Mouse (Mus musculus) CH12.LX (cell line): ENCODE measurements at regions not wholly inside any gene's neighbourhood (a gene's known extent, or its start where the extent isn't known, plus 50 kb on each side); places are given as distances from the start of the nearest gene placed in this dataset.

ENCODE experiments used
- DNase-seq: peaks from one replicate; pipeline ENCODE4 v3.0.0-alpha.2; 2013; ENCODE audit errors: extremely low read depth
- H3K27ac ChIP-seq: 2 replicates; pipeline ENCODE4 v1.5.1; 2012; ENCODE audit warnings: low read depth, mild to moderate bottlenecking, control low read depth, moderate library complexity; ENCODE audit not compliant: insufficient read depth
- H3K27me3 ChIP-seq: replicated peaks from 2 replicates; pipeline ENCODE3; 2012; ENCODE audit warnings: inconsistent platforms
- H3K36me3 ChIP-seq, 2 experiments: replicated peaks in 1 of 2; 2 replicates each; pipeline versions ENCODE3 to v1.6.1; 2012; ENCODE audit warnings: inconsistent platforms in 1 of 2, low read length in 1 of 2, mild to moderate bottlenecking in 1 of 2, mixed read lengths in 1 of 2, moderate library complexity in 1 of 2; ENCODE audit not compliant: control insufficient read depth in 1 of 2, insufficient read depth in 1 of 2
- H3K4me1 ChIP-seq, 2 experiments: 2 replicates each; pipeline ENCODE4 v1.6.1; 2012; ENCODE audit warnings: inconsistent platforms in 1 of 2, moderate library complexity in 1 of 2; ENCODE audit not compliant: insufficient read depth in 2 of 2, control insufficient read depth in 1 of 2
- H3K4me2 ChIP-seq: 2 replicates; pipeline ENCODE4 v1.6.1; 2012; ENCODE audit warnings: low read depth, mild to moderate bottlenecking, control low read depth; ENCODE audit not compliant: poor library complexity, insufficient read depth, severe bottlenecking
- H3K4me3 ChIP-seq, 3 experiments: fragments of 150-350 bp in 1 of 3; sonication (generic) in 1 of 3; replicated peaks in 1 of 3; 2 replicates each; pipeline versions ENCODE3 to v1.5.1; 2011 to 2012; ENCODE audit warnings: low read depth in 2 of 3, low read length in 2 of 3, mild to moderate bottlenecking in 2 of 3, moderate library complexity in 2 of 3, control low read depth in 1 of 3, improper control_type of control experiment in 1 of 3, inconsistent platforms in 1 of 3, mixed read lengths in 1 of 3; ENCODE audit not compliant: poor library complexity in 1 of 3
- H3K79me2 ChIP-seq: replicated peaks from 2 replicates; pipeline ENCODE4 v1.6.1; 2012; ENCODE audit warnings: mild to moderate bottlenecking, moderate library complexity; ENCODE audit not compliant: control insufficient read depth, poor library complexity, insufficient read depth, severe bottlenecking; ENCODE audit errors: extremely low read depth
- H3K9ac ChIP-seq: 2 replicates; pipeline ENCODE4 v1.6.1; 2012; ENCODE audit warnings: low read depth, mild to moderate bottlenecking, control low read depth, moderate library complexity; ENCODE audit not compliant: insufficient read depth
- H3K9me3 ChIP-seq: replicated peaks from 2 replicates; pipeline ENCODE3; 2012; ENCODE audit warnings: low read length, inconsistent platforms, mixed read lengths
- CHD2 ChIP-seq: IDR thresholded peaks from 2 replicates; pipeline ENCODE4 v1.6.1; 2011; ENCODE audit warnings: low read length, improper control_type of control experiment
- CTCF ChIP-seq, 2 experiments: IDR thresholded peaks in 1 of 2; conservative IDR thresholded peaks in 1 of 2; 2 replicates each; pipeline ENCODE4 v1.5.1; 2011 to 2012; ENCODE audit warnings: low read depth in 2 of 2, low read length in 2 of 2, improper control_type of control experiment in 1 of 2, inconsistent platforms in 1 of 2, mild to moderate bottlenecking in 1 of 2, moderate library complexity in 1 of 2
- EP300 ChIP-seq: IDR thresholded peaks from 2 replicates; pipeline ENCODE4 v1.6.1; 2011; ENCODE audit warnings: low read length, improper control_type of control experiment
- ETS1 ChIP-seq: conservative IDR thresholded peaks from 2 replicates; pipeline ENCODE4 v1.6.1; 2012; ENCODE audit warnings: low read depth, mild to moderate bottlenecking, inconsistent platforms, low read length, improper control_type of control experiment, moderate library complexity
- IRF4 ChIP-seq: IDR thresholded peaks from 2 replicates; pipeline ENCODE4 v1.6.1; 2014; ENCODE audit warnings: low read depth, mild to moderate bottlenecking, inconsistent platforms, low read length, improper control_type of control experiment
- JUN ChIP-seq: IDR thresholded peaks from 2 replicates; pipeline ENCODE4 v1.6.1; 2011; ENCODE audit warnings: low read depth, mild to moderate bottlenecking, low read length, improper control_type of control experiment, moderate library complexity; ENCODE audit not compliant: insufficient read depth
- MAFK ChIP-seq: IDR thresholded peaks from 2 replicates; pipeline ENCODE4 v1.6.1; 2011; ENCODE audit warnings: low read length, improper control_type of control experiment; ENCODE audit not compliant: insufficient replicate concordance
- NELFE ChIP-seq: IDR thresholded peaks from 2 replicates; pipeline ENCODE4 v1.6.1; 2011; ENCODE audit warnings: low read depth, low read length, improper control_type of control experiment
- POLR2A ChIP-seq: IDR thresholded peaks from 2 replicates; pipeline ENCODE4 v1.6.1; 2011; ENCODE audit warnings: low read depth, mild to moderate bottlenecking, improper control_type of control experiment, low read length
- POLR2AphosphoS2 ChIP-seq: IDR thresholded peaks from 2 replicates; pipeline ENCODE4 v1.6.1; 2011; ENCODE audit warnings: low read depth, low read length, improper control_type of control experiment
- RAD21 ChIP-seq: IDR thresholded peaks from 2 replicates; pipeline ENCODE4 v1.6.1; 2011; ENCODE audit warnings: low read depth, mild to moderate bottlenecking, low read length, improper control_type of control experiment, moderate library complexity
- RCOR1 ChIP-seq: conservative IDR thresholded peaks from 2 replicates; pipeline ENCODE4 v1.6.1; 2012; ENCODE audit warnings: low read depth, mild to moderate bottlenecking, inconsistent platforms, low read length, improper control_type of control experiment
- SMC3 ChIP-seq: IDR thresholded peaks from 2 replicates; pipeline ENCODE4 v1.6.1; 2011; ENCODE audit warnings: low read depth, low read length, improper control_type of control experiment
- TBP ChIP-seq: conservative IDR thresholded peaks from 2 replicates; pipeline ENCODE4 v1.6.1; 2011; ENCODE audit warnings: low read depth, low read length, improper control_type of control experiment
- UBTF ChIP-seq: IDR thresholded peaks from 2 replicates; pipeline ENCODE4 v1.6.1; 2012; ENCODE audit warnings: low read depth, mild to moderate bottlenecking, inconsistent platforms, low read length, improper control_type of control experiment, moderate library complexity
- USF1 ChIP-seq: IDR thresholded peaks from 2 replicates; pipeline ENCODE4 v1.6.1; 2014; ENCODE audit warnings: low read depth, mild to moderate bottlenecking, inconsistent platforms, low read length, improper control_type of control experiment
- ZC3H11A ChIP-seq: IDR thresholded peaks from 2 replicates; pipeline ENCODE4 v1.6.1; 2012; ENCODE audit warnings: low read depth, mild to moderate bottlenecking, inconsistent platforms, low read length, improper control_type of control experiment
- ZKSCAN1 ChIP-seq: IDR thresholded peaks from 2 replicates; pipeline ENCODE4 v1.6.1; 2012; ENCODE audit warnings: low read depth, inconsistent platforms, low read length, improper control_type of control experiment, borderline replicate concordance
- dilution Hi-C: fragments of 300-500 bp; cut with MboI; formaldehyde crosslinking; loops from 2 replicates; pipeline ENCODE4 v1.14.3; 2020; ENCODE audit warnings: low sequenced_read_pairs; ENCODE audit not compliant: extremely low pct_unique_long_range_greater_than_20kb, extremely low pct_ligation_motif_present
- in situ Hi-C: fragments of 300-500 bp; cut with MboI; formaldehyde crosslinking; loops from 3 replicates; pipeline ENCODE4 v1.14.3; 2019; ENCODE audit warnings: low sequenced_read_pairs, low pct_ligation_motif_present, low pct_unique_long_range_greater_than_20kb, mixed read lengths

DNA sequence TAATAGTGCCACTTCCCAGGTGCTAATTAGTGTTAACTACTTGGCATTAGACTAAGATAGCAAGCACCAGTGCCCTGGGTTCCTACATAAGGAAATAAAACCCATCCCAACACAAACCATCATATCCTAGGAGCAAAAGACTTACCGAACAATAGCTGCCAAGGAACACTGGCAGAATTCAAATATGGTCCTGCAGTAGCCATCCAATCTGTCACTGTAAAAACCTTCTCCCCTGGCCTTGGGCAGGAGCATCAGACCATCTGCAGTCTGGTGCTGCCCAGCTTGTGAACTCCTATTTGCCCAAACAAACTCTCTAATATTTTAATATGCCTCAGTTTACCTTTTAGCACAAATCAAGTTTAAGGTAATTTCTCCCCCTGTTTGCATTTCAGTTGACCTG lies 137.9 kb upstream of the Nabp1 start:
- dilution Hi-C loops (no loop called here), in situ Hi-C loops (loop anchor here (25.0 kb wide), 1 partner anchor 654 kb away; no protein-coding TSS in a partner anchor)

GRCm38 (mm10) chr1:51615523-51615922 lies 137.3 kb upstream of the Nabp1 start:
- Histone ChIP-seq H3K4me2 (no peak overlapping the region), H3K9ac (no peak overlapping the region), H3K9me3 (no peaks in the 10 kb centered on the region), H3K36me3 (no peaks in the 10 kb centered on the region), H3K4me3 (no peak overlapping the region), H3K27me3 (no peaks in the 10 kb centered on the region), H3K4me1 (peaks cover 0 to 9% of the 10 kb centered on the region in 2 experiments; a peak in 1 of 4 replicates), H3K27ac (no peak overlapping the region), H3K79me2 (no peaks in the 10 kb centered on the region)
- peak; percentile 68 for DNase-seq
- in situ Hi-C loops (loop anchor here (25.0 kb wide), 1 partner anchor 653 kb away; no protein-coding TSS in a partner anchor), dilution Hi-C loops (no loop called here)
- TF ChIP-seq ETS1 (no peak), POLR2AphosphoS2 (no peak), POLR2A (no peak), TBP (no peak), JUN (no peak; the same call in 1 of the 2 replicates), ZKSCAN1 (0 out of 2 replicates have a peak, but pooled peaks have one; percentile 4), CHD2 (no peak), CTCF (conservative IDR thresholded peaks at IDR 0.05 in 1 of 2, IDR thresholded peaks at IDR 0.05 in 1 of 2; ENCODE audit: low read depth in 2 of 2, low read length in 2 of 2) (peak; percentile 57 to 81), MAFK (no peak), USF1 (no peak), ZC3H11A (peak; percentile 67), RAD21 (peak; percentile 82), IRF4 (peak; percentile 37; the same call in 1 of the 2 replicates), UBTF (no peak), RCOR1 (no peak), SMC3 (peak; percentile 84), NELFE (no peak)

More for the DNA sequence above, 137.9 kb upstream of the Nabp1 start:
- H3K9ac ChIP-seq, result no peak overlapping the region
- peaks cover 0 to 9% of the 10 kb centered on the region in 2 experiments; a peak in 1 of 4 replicates for H3K4me1 ChIP-seq
- H3K27ac ChIP-seq, result no peak overlapping the region
- no peak for DNase-seq
- no peak overlapping the region for H3K4me2 ChIP-seq
- no peak overlapping the region for H3K4me3 ChIP-seq
- no peaks in the 10 kb centered on the region for H3K36me3 ChIP-seq
- H3K27me3 ChIP-seq, result no peaks in the 10 kb centered on the region
- TF ChIP-seq UBTF (no peak), ZKSCAN1 (no peak), EP300 (no peak)
- no peaks in the 10 kb centered on the region for H3K9me3 ChIP-seq
- no peaks in the 10 kb centered on the region for H3K79me2 ChIP-seq
